Mouse (Mus musculus) MEL (cell line): ENCODE data around the gene Klk1b24. TPM values are rescaled to one million over a fixed set of nuclear protein-coding genes. Genes with fewer than 3 reads are reported as not detected.

Experiments used
- DNase-seq: peaks from one replicate; pipeline ENCODE4 v3.0.0; 2011; ENCODE audit warnings: low read depth, low spot score
- H3K27ac ChIP-seq: 2 replicates; pipeline ENCODE4 v1.5.1; 2012; ENCODE audit warnings: low read depth, mild to moderate bottlenecking, control low read depth, low read length, moderate library complexity; ENCODE audit not compliant: control insufficient read depth
- H3K27me3 ChIP-seq, 2 experiments: fragments of 150-350 bp in 1 of 2; sonication (generic) in 1 of 2; 2 replicates each; pipeline ENCODE4 v1.6.1; 2012; ENCODE audit warnings: low read length in 2 of 2, mild to moderate bottlenecking in 2 of 2, improper control_type of control experiment in 1 of 2, moderate library complexity in 1 of 2; ENCODE audit not compliant: insufficient read depth in 2 of 2, control insufficient read depth in 1 of 2
- H3K36me3 ChIP-seq, 2 experiments: 2 replicates each; pipeline ENCODE4 v1.6.1; 2012 to 2014; ENCODE audit warnings: low read length in 2 of 2, improper control_type of control experiment in 1 of 2, inconsistent platforms in 1 of 2, mild to moderate bottlenecking in 1 of 2; ENCODE audit not compliant: insufficient read depth in 2 of 2, control insufficient read depth in 1 of 2
- H3K4me1 ChIP-seq, 2 experiments: fragments of 150-350 bp in 1 of 2; sonication (generic) in 1 of 2; 2 replicates each; pipeline ENCODE4 v1.6.1; 2012; ENCODE audit warnings: low read length in 2 of 2, improper control_type of control experiment in 1 of 2, mild to moderate bottlenecking in 1 of 2; ENCODE audit not compliant: insufficient read depth in 2 of 2, control insufficient read depth in 1 of 2
- H3K4me3 ChIP-seq, 2 experiments: fragments of 150-350 bp in 1 of 2; sonication (generic) in 1 of 2; 2 replicates each; pipeline ENCODE4 v1.5.1; 2012; ENCODE audit warnings: low read depth in 2 of 2, low read length in 2 of 2, mild to moderate bottlenecking in 2 of 2, moderate library complexity in 2 of 2, control low read depth in 1 of 2, improper control_type of control experiment in 1 of 2; ENCODE audit not compliant: control insufficient read depth in 1 of 2, insufficient read depth in 1 of 2
- H3K79me2 ChIP-seq: 2 replicates; pipeline ENCODE4 v1.6.1; 2012; ENCODE audit warnings: mild to moderate bottlenecking, low read length, moderate library complexity; ENCODE audit not compliant: control insufficient read depth, poor library complexity, insufficient read depth
- H3K9ac ChIP-seq: 2 replicates; pipeline ENCODE4 v1.6.1; 2012; ENCODE audit warnings: low read depth, mild to moderate bottlenecking, control low read depth, low read length, moderate library complexity; ENCODE audit not compliant: control insufficient read depth, poor library complexity, severe bottlenecking
- H3K9me3 ChIP-seq: fragments of 150-350 bp; sonication (generic); replicated peaks from 2 replicates; pipeline ENCODE4 v1.6.1; 2012; ENCODE audit warnings: mild to moderate bottlenecking, low read length, improper control_type of control experiment, moderate library complexity; ENCODE audit not compliant: insufficient read depth
- CTCF ChIP-seq, 3 experiments: IDR thresholded peaks in 2 of 3; conservative IDR thresholded peaks in 1 of 3; 2 replicates each; pipeline ENCODE4 v1.5.1; 2011 to 2012; ENCODE audit warnings: low read length in 3 of 3, low read depth in 2 of 3, mild to moderate bottlenecking in 2 of 3, improper control_type of control experiment in 1 of 3, inconsistent platforms in 1 of 3, mixed read lengths in 1 of 3, moderate library complexity in 1 of 3; ENCODE audit not compliant: control insufficient read depth in 1 of 3, insufficient read depth in 1 of 3, poor library complexity in 1 of 3, severe bottlenecking in 1 of 3
- EP300 ChIP-seq, 2 experiments: IDR thresholded peaks; 2 replicates each; pipeline ENCODE4 v1.6.1; 2011; ENCODE audit warnings: improper control_type of control experiment in 2 of 2, low read length in 2 of 2, low read depth in 1 of 2, mild to moderate bottlenecking in 1 of 2
- ETS1 ChIP-seq: IDR thresholded peaks from 2 replicates; pipeline ENCODE4 v1.6.1; 2012; ENCODE audit warnings: low read depth, mild to moderate bottlenecking, inconsistent platforms, low read length, improper control_type of control experiment, moderate library complexity
- GATA1 ChIP-seq: IDR thresholded peaks from 2 replicates; pipeline ENCODE4 v1.6.1; 2011; ENCODE audit warnings: low read depth, low read length, improper control_type of control experiment
- MAX ChIP-seq: IDR thresholded peaks from 2 replicates; pipeline ENCODE4 v1.6.1; 2011; ENCODE audit warnings: low read length, improper control_type of control experiment
- MEF2A ChIP-seq: IDR thresholded peaks from 2 replicates; pipeline ENCODE4 v1.6.1; 2014; ENCODE audit warnings: low read depth, mild to moderate bottlenecking, inconsistent platforms, low read length, improper control_type of control experiment; ENCODE audit not compliant: poor library complexity, insufficient replicate concordance, severe bottlenecking; ENCODE audit errors: extremely low read depth
- MXI1 ChIP-seq: IDR thresholded peaks from 2 replicates; pipeline ENCODE4 v1.6.1; 2011; ENCODE audit warnings: mild to moderate bottlenecking, low read depth, low read length, improper control_type of control experiment
- POLR2AphosphoS2 ChIP-seq: IDR thresholded peaks from 2 replicates; pipeline ENCODE4 v1.6.1; 2011; ENCODE audit warnings: low read length, improper control_type of control experiment
- RCOR1 ChIP-seq: IDR thresholded peaks from 2 replicates; pipeline ENCODE4 v1.6.1; 2012; ENCODE audit warnings: low read depth, mild to moderate bottlenecking, inconsistent platforms, low read length, improper control_type of control experiment
- TCF12 ChIP-seq: IDR thresholded peaks from 2 replicates; pipeline ENCODE4 v1.6.1; 2014; ENCODE audit warnings: low read depth, mild to moderate bottlenecking, inconsistent platforms, low read length, improper control_type of control experiment, moderate library complexity
- polyA plus RNA-seq, 2 experiments: library from polyadenylated mRNA; stranded (reverse) in 1 of 2; unstranded in 1 of 2; fragments of >175 nt in 1 of 2; fragments of >200 nt in 1 of 2; gene quantifications; 2 replicates each; pipeline versions ENCODE4 v1.2.1 to v1.2.4; 2012; ENCODE audit warnings: low replicate concordance in 2 of 2, low read depth in 1 of 2; ENCODE audit not compliant: insufficient read length in 2 of 2, insufficient read depth in 1 of 2, missing spikeins in 1 of 2
- total RNA-seq: library from RNA; depleted of rRNA; stranded (reverse); fragments of 300-350 nt; gene quantifications from 2 replicates; pipeline ENCODE4 v1.2.3, GENCODE M21; 2012; rRNA removed

The Klk1b24 gene
- total and polyA plus RNA-seq, 3 experiments: not detected

GRCm38 (mm10) chr7:44239913-44240312 lies 51.9 kb downstream of the Klk1b24 start:
- Histone ChIP-seq H3K36me3 (peaks cover 0 to 10% of the 10 kb centered on the region in 2 experiments; a peak in 2 of 4 replicates), H3K4me1 (peaks cover 10 to 25% of the 10 kb centered on the region in 2 experiments), H3K9ac (no peak overlapping the region), H3K27me3 (no peaks in the 10 kb centered on the region), H3K4me3 (no peak overlapping the region), H3K79me2 (no peaks in the 10 kb centered on the region), H3K9me3 (no peaks in the 10 kb centered on the region), H3K27ac (no peak overlapping the region)
- DNase-seq: peak; percentile 49
- TF ChIP-seq GATA1: peak; percentile 88
- peak; percentile 72 to 75 for TF ChIP-seq EP300 (IDR thresholded peaks at IDR 0.05; ENCODE audit: low read depth in 1 of 2, low read length in 2 of 2)
- peak; percentile 58 for TF ChIP-seq ETS1
- peak; percentile 48; the same call in 1 of the 2 replicates for TF ChIP-seq TCF12
- no peak for TF ChIP-seq POLR2AphosphoS2
- no peak for TF ChIP-seq MXI1
- peak; percentile 70; the same call in 1 of the 2 replicates for TF ChIP-seq RCOR1

DNA sequence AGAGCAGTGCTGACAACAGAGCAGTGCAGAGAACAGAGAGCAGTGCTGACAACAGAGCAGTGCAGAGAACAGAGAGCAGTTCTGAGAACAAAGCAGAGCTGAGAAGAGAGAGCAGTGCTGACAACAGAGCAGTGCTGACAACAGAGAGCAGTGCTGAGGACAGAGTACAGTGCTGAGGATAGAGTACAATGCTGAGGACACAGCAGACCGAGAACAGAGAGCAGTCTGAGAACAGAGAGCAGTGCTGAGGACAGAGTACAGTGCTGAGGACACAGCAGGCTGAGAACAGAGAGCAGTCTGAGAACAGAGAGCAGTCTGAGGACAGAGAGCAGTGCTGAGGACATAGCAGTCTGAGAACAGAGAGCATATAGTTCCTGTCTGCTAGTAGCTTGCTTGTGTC lies 52.7 kb downstream of the Klk1b24 start:
- Histone ChIP-seq H3K4me3 (no peak overlapping the region), H3K4me1 (peaks cover 10 to 31% of the 10 kb centered on the region in 2 experiments), H3K27me3 (no peaks in the 10 kb centered on the region), H3K27ac (no peak overlapping the region), H3K36me3 (peaks cover 0 to 10% of the 10 kb centered on the region in 2 experiments; a peak in 2 of 4 replicates), H3K79me2 (no peaks in the 10 kb centered on the region), H3K9ac (no peak overlapping the region), H3K9me3 (no peaks in the 10 kb centered on the region)
- DNase-seq: no peak
- no peak for TF ChIP-seq TCF12
- TF ChIP-seq CTCF (IDR thresholded peaks at IDR 0.05 in 2 of 3, conservative IDR thresholded peaks at IDR 0.05 in 1 of 3; ENCODE audit: control insufficient read depth in 1 of 3, insufficient read depth in 1 of 3, low read depth in 2 of 3, low read length in 3 of 3, poor library complexity in 1 of 3, severe bottlenecking in 1 of 3): no peak
- TF ChIP-seq MEF2A: no peak

DNA sequence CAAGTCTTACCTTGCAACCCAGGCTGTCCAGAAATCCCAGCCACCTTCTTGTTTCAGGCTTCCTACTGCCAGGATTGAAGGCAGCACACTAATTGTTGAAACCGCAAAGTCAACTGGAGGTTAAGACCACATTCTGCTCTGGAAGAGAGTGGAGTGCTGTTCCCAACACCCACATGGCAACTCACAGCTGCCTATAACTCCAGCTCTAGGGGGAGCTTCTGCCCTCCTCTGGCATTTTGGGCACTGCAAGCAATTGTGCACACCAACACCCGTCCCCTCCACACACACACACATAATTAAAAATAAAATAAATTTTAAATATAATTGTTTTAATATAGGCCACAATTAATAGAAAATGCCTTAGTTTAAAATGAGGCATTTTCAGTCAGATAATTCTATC lies 53.1 kb downstream of the Klk1b24 start:
- H3K9ac ChIP-seq: no peak overlapping the region
- DNase-seq: no peak
- H3K4me3 ChIP-seq: no peak overlapping the region
- H3K27me3 ChIP-seq: no peaks in the 10 kb centered on the region
- peaks cover 0 to 10% of the 10 kb centered on the region in 2 experiments; a peak in 2 of 4 replicates for H3K36me3 ChIP-seq
- TF ChIP-seq CTCF (IDR thresholded peaks at IDR 0.05 in 2 of 3, conservative IDR thresholded peaks at IDR 0.05 in 1 of 3; ENCODE audit: control insufficient read depth in 1 of 3, insufficient read depth in 1 of 3, low read depth in 2 of 3, low read length in 3 of 3, poor library complexity in 1 of 3, severe bottlenecking in 1 of 3) (peak in 2 of 3 experiments; percentile 19 to 26; a peak in 1 of 6 replicates), MAX (no peak)
- H3K79me2 ChIP-seq: peaks cover 4% of the 10 kb centered on the region
- no peak overlapping the region for H3K27ac ChIP-seq
- peaks cover 10 to 30% of the 10 kb centered on the region in 2 experiments for H3K4me1 ChIP-seq
- H3K9me3 ChIP-seq: no peaks in the 10 kb centered on the region

Other genes starting within 250 kb of the Klk1b24 start
- not detected in 2 replicates for gene Klk1b8, start 237.6 kb upstream of the Klk1b24 start, total RNA-seq
- gene Klk1b8, start 237.6 kb upstream of the Klk1b24 start, polyA plus RNA-seq: not detected
- gene Klk1b1, start 221.5 kb upstream of the Klk1b24 start, total RNA-seq: not detected in 2 replicates
- not detected for gene Klk1b1, start 221.5 kb upstream of the Klk1b24 start, polyA plus RNA-seq
- not detected in 2 replicates for gene Klk1b9, start 212.2 kb upstream of the Klk1b24 start, total RNA-seq
- not detected for gene Klk1b9, start 212.2 kb upstream of the Klk1b24 start, polyA plus RNA-seq
- gene Klk1b11, start 192.4 kb upstream of the Klk1b24 start, total RNA-seq: not detected in 2 replicates
- gene Klk1b11, start 192.4 kb upstream of the Klk1b24 start, polyA plus RNA-seq: not detected
- not detected in 2 replicates for gene Klk1b26, start 176.1 kb upstream of the Klk1b24 start, total RNA-seq
- gene Klk1b26, start 176.1 kb upstream of the Klk1b24 start, polyA plus RNA-seq: not detected
- gene Klk1b27, start 135.9 kb upstream of the Klk1b24 start, total RNA-seq: not detected in 2 replicates
- gene Klk1b27, start 135.9 kb upstream of the Klk1b24 start, polyA plus RNA-seq: not detected
- not detected in 2 replicates for gene Klk1b21, start 85.9 kb upstream of the Klk1b24 start, total RNA-seq
- gene Klk1b21, start 85.9 kb upstream of the Klk1b24 start, polyA plus RNA-seq: not detected
- gene Klk1b22, start 75.6 kb upstream of the Klk1b24 start, total RNA-seq: not detected in 2 replicates
- gene Klk1b22, start 75.6 kb upstream of the Klk1b24 start, polyA plus RNA-seq: not detected
- not detected in 2 replicates for gene Klk1b16, start 51.5 kb upstream of the Klk1b24 start, total RNA-seq
- not detected for gene Klk1b16, start 51.5 kb upstream of the Klk1b24 start, polyA plus RNA-seq
- gene Klk1b3, start 10.0 kb downstream of the Klk1b24 start, total RNA-seq: not detected in 2 replicates
- not detected for gene Klk1b3, start 10.0 kb downstream of the Klk1b24 start, polyA plus RNA-seq
- not detected in 2 replicates for gene Klk1b4, start 19.2 kb downstream of the Klk1b24 start, total RNA-seq
- not detected for gene Klk1b4, start 19.2 kb downstream of the Klk1b24 start, polyA plus RNA-seq
- not detected in 2 replicates for gene Klk1b5, start 27.7 kb downstream of the Klk1b24 start, total RNA-seq
- gene Klk1b5, start 27.7 kb downstream of the Klk1b24 start, polyA plus RNA-seq: not detected
- not detected in 2 replicates for gene Klk1, start 37.1 kb downstream of the Klk1b24 start, total RNA-seq
- not detected for gene Klk1, start 37.1 kb downstream of the Klk1b24 start, polyA plus RNA-seq
- gene Gm36864, start 47.9 kb downstream of the Klk1b24 start, total RNA-seq: not detected in 2 replicates
- under 1 TPM in 1 of 2 experiments, not detected in 1; 0.08 TPM for gene Gm36864, start 47.9 kb downstream of the Klk1b24 start, polyA plus RNA-seq
- gene 1700028J19Rik, start 58.5 kb downstream of the Klk1b24 start, total RNA-seq: 0.46 and 0.62 TPM in 2 replicates
- gene 1700028J19Rik, start 58.5 kb downstream of the Klk1b24 start, polyA plus RNA-seq: 1 to 10 TPM in 1 of 2 experiments, not detected in 1; 1.2 TPM
- 89.1 and 148 TPM in 2 replicates for gene 2410002F23Rik, start 58.5 kb downstream of the Klk1b24 start, total RNA-seq
- gene 2410002F23Rik, start 58.5 kb downstream of the Klk1b24 start, polyA plus RNA-seq: 100 to 1,000 TPM; 174 to 841 TPM
- 0.10 and 0.12 TPM in 2 replicates for gene Acp4, start 69.1 kb downstream of the Klk1b24 start, total RNA-seq
- under 1 TPM in 1 of 2 experiments, not detected in 1; 0.14 TPM for gene Acp4, start 69.1 kb downstream of the Klk1b24 start, polyA plus RNA-seq
- gene Gm15517, start 73.2 kb downstream of the Klk1b24 start, total RNA-seq: not detected in 2 replicates
- gene Gm15517, start 73.2 kb downstream of the Klk1b24 start, polyA plus RNA-seq: not detected
- gene Clec11a, start 118.7 kb downstream of the Klk1b24 start, total RNA-seq: 0.33 and 0.39 TPM in 2 replicates
- under 1 TPM in 1 of 2 experiments, not detected in 1; 0.33 TPM for gene Clec11a, start 118.7 kb downstream of the Klk1b24 start, polyA plus RNA-seq
- gene Shank1, start 122.0 kb downstream of the Klk1b24 start, total RNA-seq: 0.12 and 0.29 TPM in 2 replicates
- 1 to 10 TPM in 1 of 2 experiments, not detected in 1; 3.9 TPM for gene Shank1, start 122.0 kb downstream of the Klk1b24 start, polyA plus RNA-seq
- gene Syt3, start 195.9 kb downstream of the Klk1b24 start, total RNA-seq: 0.08 and 0.20 TPM in 2 replicates
- under 1 TPM in 1 of 2 experiments, not detected in 1; 0.56 TPM for gene Syt3, start 195.9 kb downstream of the Klk1b24 start, polyA plus RNA-seq
- gene 1700008O03Rik, start 197.6 kb downstream of the Klk1b24 start, total RNA-seq: not detected in 2 replicates
- under 1 TPM in 1 of 2 experiments, not detected in 1; 0.95 TPM for gene 1700008O03Rik, start 197.6 kb downstream of the Klk1b24 start, polyA plus RNA-seq
- 0.52 and 0.58 TPM in 2 replicates for gene Lrrc4b, start 240.8 kb downstream of the Klk1b24 start, total RNA-seq
- 1 to 10 TPM in 1 of 2 experiments, not detected in 1; 4.4 TPM for gene Lrrc4b, start 240.8 kb downstream of the Klk1b24 start, polyA plus RNA-seq